Mouse (Mus musculus): ENCODE measurements around the gene Cdca5. TPM values are rescaled to one million over a fixed set of nuclear protein-coding genes. Genes with fewer than 3 reads are reported as not detected.

The Cdca5 gene
- total RNA-seq, 2 experiments from 2014 or later = 0.21 to 0.42 TPM

GRCm38 (mm10) chr19:6058513-6058912 lies 26.3 kb upstream of the Cdca5 start:
- no peak for DNase-seq (ENCODE audit: low spot score)
- intact Hi-C loops (cut with DNase I) = loop anchor here (1.0 kb wide), 1 partner anchor 26 kb away; the partner anchor contains the start of genes Cdca5 and Zfpl1

- intact Hi-C loops (cut with DNase I) = loop anchor here (1.0 kb wide), 1 partner anchor 25 kb away; the partner anchor contains the start of genes Cdca5 and Zfpl1
- no peak for DNase-seq (ENCODE audit: low spot score)
Measured at GRCm38 (mm10) chr19:6058966-6059365, 25.8 kb upstream of the Cdca5 start.

DNA sequence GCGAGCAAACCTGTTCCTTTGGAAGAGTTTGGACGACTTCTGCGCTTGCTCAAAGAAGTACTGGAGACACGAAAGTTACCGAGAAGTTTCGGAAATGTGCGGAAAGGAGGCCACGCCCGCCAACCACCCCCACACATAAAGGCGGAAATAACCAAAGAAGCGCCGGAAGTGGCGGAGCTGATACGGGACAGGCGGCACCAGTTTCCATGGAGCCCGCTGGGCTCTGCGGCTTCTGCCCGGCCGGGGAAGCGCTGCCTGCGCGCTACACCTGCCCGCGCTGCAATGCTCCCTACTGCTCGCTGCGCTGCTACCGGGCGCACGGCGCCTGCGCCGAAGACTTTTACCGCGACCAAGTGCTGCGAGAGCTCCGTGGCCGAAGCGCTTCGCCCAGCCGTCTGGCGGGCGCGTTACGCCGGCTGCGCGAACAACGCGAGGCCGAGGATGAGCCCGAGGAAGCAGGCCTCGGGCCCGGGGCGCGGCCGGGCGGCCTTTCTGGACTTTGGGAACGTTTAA lies 23.7 kb upstream of the Cdca5 start, which contains the start of gene Znhit2:
Gene Znhit2 (plus strand): TSS at position 172 of the 513 bp plus-strand sequence.
- peak; percentile 89 for DNase-seq (ENCODE audit: low spot score)
- intact Hi-C loops (cut with DNase I) = no loop called here

DNA sequence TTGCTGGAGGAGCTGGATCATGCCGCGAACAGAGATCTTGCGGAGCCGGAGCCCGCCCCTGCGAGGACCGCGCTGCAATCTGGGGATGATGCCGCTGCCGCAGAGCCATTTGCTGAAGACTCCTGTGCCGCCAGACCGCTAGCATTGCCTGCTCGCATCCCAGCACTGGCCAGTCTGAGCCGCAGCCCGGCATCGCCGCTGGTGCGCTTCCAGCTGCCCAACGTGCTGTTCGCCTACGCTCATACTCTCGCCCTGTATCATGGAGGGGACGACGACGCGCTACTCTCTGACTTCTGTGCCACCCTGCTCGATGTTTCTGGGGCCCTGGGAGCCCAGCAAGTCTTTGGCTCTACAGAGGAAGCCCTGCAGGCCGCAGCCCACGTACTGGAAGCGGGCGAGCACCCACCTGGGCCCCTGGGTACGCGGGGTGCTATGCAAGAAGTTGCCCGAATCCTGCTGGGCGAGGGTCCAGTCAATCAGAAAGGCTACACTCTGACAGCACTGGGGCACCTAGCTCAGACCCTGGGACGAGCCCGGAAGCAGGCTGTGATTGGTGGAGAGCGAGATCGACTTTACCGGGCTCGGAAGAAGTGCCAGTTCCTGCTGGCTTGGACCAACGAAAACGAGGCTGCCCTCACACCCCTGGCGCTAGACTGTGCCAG lies 23.0 kb upstream of the Cdca5 start:
- intact Hi-C loops (cut with DNase I) = no loop called here
- no peak for DNase-seq (ENCODE audit: low spot score)

DNA sequence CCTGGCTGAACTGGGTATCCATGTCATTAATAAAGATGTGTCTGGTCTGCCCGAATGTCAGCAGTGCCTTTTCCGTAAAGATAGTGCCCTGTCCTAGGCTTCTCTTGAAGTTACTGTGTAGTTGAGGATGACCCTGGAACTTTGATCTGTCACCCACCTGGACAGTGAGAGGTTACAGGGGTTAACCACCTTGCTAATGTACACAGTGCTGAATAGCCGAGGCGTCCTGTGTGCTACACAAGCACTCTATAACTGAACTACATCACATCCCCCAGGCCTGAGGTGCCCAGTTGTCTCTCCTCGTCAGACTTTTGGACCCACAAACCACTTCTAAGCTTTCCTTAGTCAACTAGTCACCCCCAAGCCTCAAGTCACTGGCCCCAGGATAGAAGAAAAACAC lies 22.4 kb upstream of the Cdca5 start:
- intact Hi-C loops (cut with DNase I) = no loop called here

DNA sequence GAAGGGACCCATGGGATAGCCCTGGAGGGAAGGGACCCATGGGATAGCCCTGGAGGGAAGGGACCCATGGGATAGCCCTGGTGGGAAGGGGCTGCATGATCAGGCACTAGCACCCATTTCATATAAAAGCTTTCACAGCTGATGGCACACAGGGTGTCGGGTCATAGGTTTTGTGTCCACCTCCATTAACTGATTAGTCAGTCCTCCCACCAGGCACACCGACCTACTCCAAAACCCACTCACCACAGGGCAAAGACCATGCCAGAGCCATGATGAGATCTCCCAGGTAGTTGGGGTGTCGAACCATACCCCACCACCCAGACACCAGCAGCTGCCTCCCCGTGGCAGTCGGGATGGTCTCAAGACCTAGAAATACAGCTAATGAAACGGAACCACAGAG lies 21.7 kb upstream of the Cdca5 start:
- DNase-seq (ENCODE audit: low spot score) = no peak
- intact Hi-C loops (cut with DNase I) = no loop called here

More for the DNA sequence above, 22.4 kb upstream of the Cdca5 start:
- DNase-seq (ENCODE audit: low spot score) = no peak

GRCm38 (mm10) chr19:6066571-6066970 lies 18.2 kb upstream of the Cdca5 start:
- DNase-seq (ENCODE audit: low spot score) = no peak
- intact Hi-C loops (cut with DNase I) = no loop called here

DNA sequence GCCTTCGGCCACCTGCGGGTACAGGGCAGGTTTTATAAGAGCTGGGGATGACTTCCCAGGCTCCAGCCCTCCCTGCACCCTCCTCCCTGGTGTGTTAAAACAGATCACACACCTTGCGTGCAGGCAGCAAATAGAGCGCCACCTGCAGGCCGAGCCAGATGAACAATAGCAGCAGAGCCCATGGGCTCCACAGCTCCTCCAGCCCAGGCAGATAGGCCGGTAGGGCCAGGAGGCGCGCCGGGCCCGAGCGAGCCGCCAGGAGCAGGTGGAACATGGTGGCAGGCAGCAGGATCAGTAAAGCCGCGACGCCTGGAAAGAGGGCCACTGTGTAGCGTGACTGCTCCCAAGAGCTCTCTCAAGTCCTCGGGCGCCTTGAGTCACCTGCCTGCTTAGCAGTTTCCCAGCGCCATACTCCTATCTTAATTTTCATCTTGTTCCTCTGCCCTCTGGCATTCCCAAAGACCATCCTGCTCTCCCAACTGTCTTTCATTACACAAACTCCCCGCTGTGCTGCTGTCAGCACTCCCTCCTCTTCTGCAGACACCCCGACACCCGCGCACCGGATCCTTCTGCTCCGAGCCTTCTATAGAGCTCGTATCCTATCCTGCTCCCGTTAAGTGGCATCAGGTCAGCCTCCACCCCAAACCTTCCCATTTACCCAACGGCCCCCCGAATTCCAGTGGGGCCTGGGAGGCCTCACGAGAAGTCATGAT lies 17.6 kb upstream of the Cdca5 start:
- DNase-seq (ENCODE audit: low spot score) = no peak
- intact Hi-C loops (cut with DNase I) = no loop called here

- DNase-seq (ENCODE audit: low spot score) = peak; percentile 86
- intact Hi-C loops (cut with DNase I) = no loop called here
Measured at GRCm38 (mm10) chr19:6067724-6068415, 16.9 kb upstream of the Cdca5 start, which contains the start of gene Tm7sf2. Gene Tm7sf2 (minus strand): TSS chr19:6068373.

DNA sequence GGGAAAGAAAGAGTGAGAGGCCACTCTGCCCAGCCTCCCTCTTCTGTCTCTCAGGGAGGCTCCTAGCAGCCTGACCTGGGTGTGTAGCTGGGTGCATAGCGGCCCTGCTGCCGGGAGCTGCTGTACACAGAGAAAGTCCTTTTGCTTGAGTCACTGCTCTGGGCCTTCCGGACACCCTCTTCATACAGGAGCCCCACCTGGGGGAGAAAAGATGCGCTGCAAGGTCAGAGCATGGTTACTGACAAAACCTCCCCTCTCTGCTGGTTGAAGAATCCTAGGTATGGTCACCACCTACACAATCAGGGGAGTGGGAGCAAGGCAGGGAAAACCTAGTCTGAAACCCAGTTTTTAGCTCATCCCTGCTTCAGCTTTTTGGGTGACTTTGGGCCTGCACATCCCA lies 15.8 kb upstream of the Cdca5 start:
- intact Hi-C loops (cut with DNase I) = no loop called here
- DNase-seq (ENCODE audit: low spot score) = no peak

- intact Hi-C loops (cut with DNase I) = no loop called here
- DNase-seq (ENCODE audit: low spot score) = no peak
Measured at GRCm38 (mm10) chr19:6069851-6070250, 14.9 kb upstream of the Cdca5 start.

- DNase-seq (ENCODE audit: low spot score) = no peak
- intact Hi-C loops (cut with DNase I) = no loop called here
Measured at GRCm38 (mm10) chr19:6070571-6071250, 14.1 kb upstream of the Cdca5 start.

DNA sequence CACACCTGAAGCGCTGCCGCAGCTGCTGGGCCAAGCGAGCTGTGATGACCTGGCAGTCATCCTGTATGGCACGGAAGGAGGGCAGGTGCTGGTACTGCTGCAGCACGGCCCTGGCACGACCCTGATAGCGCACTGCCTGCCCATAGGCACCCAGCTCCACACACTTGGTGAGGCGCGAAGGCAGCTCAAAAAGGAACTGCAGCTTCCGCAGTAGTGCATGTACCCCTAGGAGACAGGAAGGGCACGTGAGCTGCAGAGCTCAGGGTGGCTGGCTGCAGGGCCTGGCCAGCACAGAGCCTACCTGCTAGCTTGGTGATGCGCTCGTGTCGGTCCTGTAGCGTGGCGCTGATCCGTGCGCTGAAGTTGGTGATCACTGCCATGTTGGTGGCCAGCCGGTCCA lies 13.5 kb upstream of the Cdca5 start:
- DNase-seq (ENCODE audit: low spot score) = no peak
- intact Hi-C loops (cut with DNase I) = no loop called here

- intact Hi-C loops (cut with DNase I) = no loop called here
Measured at GRCm38 (mm10) chr19:6073889-6074288, 10.9 kb upstream of the Cdca5 start.

GRCm38 (mm10) chr19:6076564-6077393 lies 8.0 kb upstream of the Cdca5 start, which contains the start of gene Vps51:
Gene Vps51 (minus strand): TSS chr19:6077231.
- peak; percentile 68 for DNase-seq (ENCODE audit: low spot score)
- intact Hi-C loops (cut with DNase I) = no loop called here

More at GRCm38 (mm10) chr19:6073889-6074288, 10.9 kb upstream of the Cdca5 start:
- DNase-seq (ENCODE audit: low spot score) = no peak

DNA sequence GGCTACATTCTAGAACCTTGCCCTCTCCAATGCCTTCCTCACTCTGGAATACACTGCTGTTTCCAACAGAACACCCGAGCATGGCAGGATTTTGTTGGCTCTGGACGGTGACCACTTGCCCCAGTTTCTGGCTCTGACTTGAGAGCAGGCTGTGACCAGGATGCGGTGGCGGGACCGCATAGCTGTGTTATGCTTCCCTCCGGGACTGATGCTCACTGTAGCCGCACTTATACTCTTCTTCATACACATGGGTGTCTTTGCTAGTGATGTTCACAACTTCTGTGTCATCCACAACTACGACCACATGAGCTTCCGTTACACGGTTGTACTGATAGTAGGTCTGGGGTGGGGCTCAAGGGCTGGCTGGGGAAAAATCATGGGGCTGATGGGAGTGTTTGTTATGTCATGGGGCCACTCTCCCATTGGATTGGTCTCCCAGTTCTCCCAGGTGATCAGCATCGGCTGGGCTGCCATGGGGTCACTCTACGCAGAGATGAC lies 4.8 kb upstream of the Cdca5 start, which contains the start of gene Tmem262:
Gene Tmem262 (plus strand): TSS at position 51 of the 498 bp plus-strand sequence.
- no peak for DNase-seq (ENCODE audit: low spot score)
- intact Hi-C loops (cut with DNase I) = loop anchor here (10.0 kb wide), 1 partner anchor 255 kb away; the partner anchor contains the start of gene Men1

GRCm38 (mm10) chr19:6082156-6082555 lies 2.6 kb upstream of the Cdca5 start, which contains the start of gene Gm28374:
Gene Gm28374 (minus strand): TSS chr19:6082256.
- intact Hi-C loops (cut with DNase I) = loop anchor here (10.0 kb wide), 1 partner anchor 253 kb away; the partner anchor contains the start of gene Men1
- DNase-seq (ENCODE audit: low spot score) = no peak

DNA sequence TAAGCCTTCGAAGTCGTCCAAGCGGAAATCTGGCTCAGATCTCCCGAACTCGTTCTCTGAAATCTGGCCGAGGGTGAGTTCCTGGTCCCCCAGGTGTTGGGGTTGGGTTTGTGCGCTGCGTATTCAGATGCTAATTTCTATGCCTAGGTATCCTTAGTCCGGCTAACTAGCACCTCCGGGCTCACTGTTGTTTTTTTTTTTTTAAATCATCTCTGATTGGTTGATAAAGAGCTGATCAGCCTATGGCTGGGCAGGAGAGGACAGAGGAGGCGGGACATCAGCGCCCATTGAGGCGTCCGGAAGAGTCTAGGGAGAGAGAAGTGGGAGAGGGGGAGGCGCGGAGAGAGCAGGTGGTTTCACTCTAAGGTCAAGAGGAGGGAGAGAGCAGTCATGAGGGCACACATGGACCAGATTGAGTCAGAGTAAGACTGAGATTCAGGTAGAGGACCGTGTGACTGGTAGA lies 665 bp downstream of the Cdca5 start:
- intact Hi-C loops (cut with DNase I) = loop anchor here (10.0 kb wide), 1 partner anchor 249 kb away; the partner anchor contains the start of gene Men1
- DNase-seq (ENCODE audit: low spot score) = no peak

Data from heart, postnatal 25 days (tissue).